Mouse (Mus musculus) hindbrain, postnatal 0 days (tissue): Measurements from ENCODE around the gene Naxe. TPM values are rescaled to one million over a fixed set of nuclear protein-coding genes. Genes with fewer than 3 reads are reported as not detected.

Experiments used
- ATAC-seq: fragments of 200-750 bp; cut with Nextera tagmentation; 2 replicates; pipeline ENCODE4 v1.8.0; 2017; ENCODE audit warnings: mild to moderate bottlenecking, moderate TSS enrichment, moderate library complexity
- DNase-seq: peaks from one replicate; pipeline ENCODE4 v3.0.0-alpha.2; 2015; ENCODE audit warnings: low spot score
- H3K27ac ChIP-seq: fragments of 300-500 bp; sonication (generic); 2 replicates; pipeline ENCODE4 v1.5.1; 2014; ENCODE audit warnings: mild to moderate bottlenecking
- H3K27me3 ChIP-seq: fragments of 300-500 bp; sonication (generic); 2 replicates; pipeline ENCODE4 v1.6.1; 2014; ENCODE audit warnings: low read length, mixed read lengths; ENCODE audit not compliant: insufficient read depth
- H3K36me3 ChIP-seq: fragments of 300-500 bp; sonication (generic); 2 replicates; pipeline ENCODE4 v1.6.1; 2014; ENCODE audit warnings: low read length, mixed read lengths; ENCODE audit not compliant: insufficient read depth
- H3K4me1 ChIP-seq: fragments of 300-500 bp; sonication (generic); 2 replicates; pipeline ENCODE4 v1.6.1; 2014; ENCODE audit warnings: antibody characterized with exemption, low read length, mixed read lengths; ENCODE audit not compliant: insufficient read depth
- H3K4me2 ChIP-seq: fragments of 300-500 bp; sonication (generic); 2 replicates; pipeline ENCODE4 v1.6.1; 2014; ENCODE audit warnings: low read depth, mild to moderate bottlenecking, low read length, moderate library complexity, mixed read lengths
- H3K4me3 ChIP-seq: fragments of 300-500 bp; sonication (generic); 2 replicates; pipeline ENCODE4 v1.5.1; 2014; ENCODE audit warnings: low read length
- H3K9ac ChIP-seq: fragments of 300-500 bp; sonication (generic); replicated peaks from 2 replicates; pipeline ENCODE4 v1.6.1; 2014; ENCODE audit warnings: mild to moderate bottlenecking, low read length, moderate library complexity, mixed read lengths
- H3K9me3 ChIP-seq: fragments of 300-500 bp; sonication (generic); 2 replicates; pipeline ENCODE4 v1.6.1; 2016; ENCODE audit warnings: low read length, mixed read lengths
- CTCF ChIP-seq: IDR thresholded peaks from 2 replicates; pipeline ENCODE4 v1.5.1; 2016; ENCODE audit warnings: antibody characterized with exemption, control low read depth, low read depth
- WGBS: fragments of 180-500 bp; shearing (Covaris S2); extraction: QIAGEN DNeasy Blood & Tissue Kit; methylation state at CpG from one replicate; pipeline ENCODE4 v1.1.7; 2014; 5-methylcytosine and 5-hydroxymethylcytosine counted together
- polyA plus RNA-seq: library from polyadenylated mRNA; unstranded; fragments of >200 nt; fragmentation: Nextera tagmentation; extraction: Ambion mirVana; gene quantifications from 2 replicates; pipeline ENCODE4 v1.2.1, GENCODE M21; 2015
- total RNA-seq: library from RNA; depleted of rRNA; stranded (reverse); fragments of >200 nt; gene quantifications from 2 replicates; pipeline ENCODE4 v1.2.3, GENCODE M21; 2014; rRNA removed

Gene Naxe
- 87.7 and 90.0 TPM in 2 replicates for total RNA-seq
- polyA plus RNA-seq: 172 and 174 TPM in 2 replicates

DNA sequence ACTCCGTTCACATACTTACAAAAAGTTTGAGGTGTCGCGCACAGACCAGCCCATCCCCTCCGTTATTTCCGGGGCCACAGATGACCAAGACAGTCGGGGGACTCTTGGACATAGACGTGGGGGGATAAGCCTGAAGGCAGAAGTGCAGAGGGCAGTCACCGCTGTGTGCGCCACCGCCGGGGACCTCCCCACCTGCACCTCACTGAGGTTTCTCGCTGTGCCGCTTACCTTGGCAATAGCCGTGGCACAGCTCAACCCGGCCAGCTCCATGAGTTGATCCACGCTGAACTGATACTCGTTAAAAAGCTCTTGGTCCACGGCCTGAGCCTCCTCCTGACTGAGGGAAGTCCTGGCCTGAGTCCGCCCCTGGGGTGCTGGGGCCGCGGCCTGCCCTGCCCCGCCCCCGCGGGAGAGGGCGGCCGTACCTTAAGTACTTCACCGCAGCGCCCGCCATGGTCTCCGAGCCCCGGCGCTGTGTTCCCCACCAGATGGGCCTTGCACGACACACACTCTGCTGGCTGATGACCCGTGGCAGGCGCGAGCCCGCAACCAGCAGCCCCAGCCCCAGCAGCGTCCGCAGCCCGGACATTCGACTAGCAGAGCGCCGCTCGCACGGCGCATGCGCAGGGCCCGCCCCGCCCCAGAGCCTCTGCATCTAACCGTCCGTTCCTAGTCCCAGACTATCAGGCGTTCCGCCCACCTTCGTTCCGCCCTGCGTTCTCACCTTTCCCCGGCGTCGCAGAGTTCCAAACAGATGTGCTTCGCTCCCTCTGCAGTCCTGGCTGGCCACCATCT is at the start of gene Naxe:
Gene Naxe (minus strand): TSS at position 594 of the 795 bp plus-strand sequence.
- Histone ChIP-seq H3K4me3 (peak within 1 kb of the TSS; percentile 83), H3K4me2 (peak within 1 kb of the TSS; percentile 89), H3K9ac (peak within 1 kb of the TSS; percentile 85), H3K27me3 (no peaks in the 10 kb centered on the region), H3K36me3 (peaks cover 25% of the 10 kb centered on the region; the same call in 1 of the 2 replicates), H3K4me1 (0 out of 2 replicates have a peak, but pooled peaks cover 5% of the 10 kb centered on the region), H3K9me3 (no peaks in the 10 kb centered on the region), H3K27ac (peak within 1 kb of the TSS; percentile 71)
- WGBS: 1% methylated on average over 58 of the region's 60 CpGs
- DNase-seq (peak; percentile 95), ATAC-seq (peak; percentile 96)
- TF ChIP-seq CTCF: no peak

DNA sequence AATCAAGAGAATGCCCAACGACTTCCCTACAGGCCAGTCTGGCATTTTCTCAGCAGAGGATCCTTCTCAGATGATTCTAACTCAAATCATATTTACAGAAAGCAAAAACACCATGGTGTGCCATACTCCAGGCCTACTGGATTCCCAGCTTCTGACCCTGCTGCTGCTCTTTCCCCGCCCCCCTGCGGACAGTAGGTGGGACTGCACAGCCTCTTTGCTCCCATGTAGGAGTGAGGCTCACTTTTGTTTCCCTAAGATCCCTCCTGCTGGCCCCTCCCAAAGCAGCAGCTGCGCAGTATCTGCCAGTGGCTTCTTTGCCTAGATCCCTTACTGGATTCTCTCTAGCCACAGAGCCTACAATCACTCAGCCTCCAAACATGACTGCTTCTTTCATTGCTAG is 47.8 kb upstream of the Naxe start:
- Histone ChIP-seq H3K27ac (no peak overlapping the region), H3K4me2 (no peak overlapping the region), H3K9ac (no peak overlapping the region), H3K36me3 (no peaks in the 10 kb centered on the region), H3K9me3 (no peaks in the 10 kb centered on the region), H3K27me3 (no peaks in the 10 kb centered on the region), H3K4me1 (no peaks in the 10 kb centered on the region), H3K4me3 (no peak overlapping the region)
- ATAC-seq: no peak
- no peak for TF ChIP-seq CTCF
- no peak for DNase-seq
- 84% methylated on average over 4 of the region's 4 CpGs for WGBS

DNA sequence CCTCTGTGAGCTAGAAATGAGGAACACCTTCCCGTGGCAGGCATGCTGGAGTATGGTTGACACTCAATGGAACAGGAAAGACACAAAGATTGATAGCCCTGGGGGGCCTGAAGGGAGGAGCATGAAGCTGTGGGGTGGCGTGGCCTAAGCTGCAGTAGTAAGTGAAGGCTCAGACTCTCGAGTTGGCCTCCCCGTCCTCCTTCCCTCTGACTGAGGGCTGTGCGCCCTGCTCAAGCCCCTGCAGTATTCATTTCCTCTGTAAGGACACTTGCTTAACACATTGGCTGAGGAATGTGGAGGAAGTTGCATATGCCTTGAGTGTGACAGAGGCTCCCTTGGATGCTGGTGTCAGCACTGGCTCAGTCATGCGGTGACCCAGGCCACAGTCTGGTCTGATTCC is 44.3 kb upstream of the Naxe start:
- WGBS: 90% methylated on average over 6 of the region's 6 CpGs
- ATAC-seq: no peak
- TF ChIP-seq CTCF: no peak
- H3K36me3 ChIP-seq: no peaks in the 10 kb centered on the region
- H3K27me3 ChIP-seq: no peaks in the 10 kb centered on the region
- H3K4me1 ChIP-seq: no peaks in the 10 kb centered on the region
- H3K4me3 ChIP-seq: no peak overlapping the region
- no peak overlapping the region for H3K27ac ChIP-seq
- no peak overlapping the region for H3K4me2 ChIP-seq
- no peak for DNase-seq
- H3K9me3 ChIP-seq: no peaks in the 10 kb centered on the region
- H3K9ac ChIP-seq: no peak overlapping the region

DNA sequence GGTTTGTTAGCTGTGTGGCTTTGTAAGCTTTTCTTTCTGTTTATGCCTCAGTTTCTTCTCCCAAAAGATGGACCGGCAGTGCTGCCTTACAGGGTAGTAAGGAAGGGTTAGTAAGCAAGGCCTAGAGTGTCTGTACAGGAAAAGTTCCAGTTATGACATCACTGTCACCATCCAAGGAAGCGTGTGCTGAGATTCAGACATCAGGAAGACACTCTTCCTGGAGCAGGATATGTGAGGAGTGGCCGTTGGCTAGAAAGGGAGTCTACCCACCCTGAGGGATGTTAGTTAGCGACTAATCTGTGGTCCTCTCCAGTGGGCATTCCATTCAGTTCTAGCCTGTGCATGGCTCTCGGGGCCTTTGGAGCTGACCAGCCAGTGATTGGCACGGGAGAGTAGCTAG is 43.9 kb upstream of the Naxe start:
- Histone ChIP-seq H3K36me3 (no peaks in the 10 kb centered on the region), H3K4me3 (no peak overlapping the region), H3K9me3 (no peaks in the 10 kb centered on the region), H3K9ac (no peak overlapping the region), H3K4me1 (no peaks in the 10 kb centered on the region), H3K4me2 (no peak overlapping the region), H3K27me3 (no peaks in the 10 kb centered on the region), H3K27ac (no peak overlapping the region)
- 89% methylated on average over 6 of the region's 6 CpGs for WGBS
- TF ChIP-seq CTCF: no peak
- ATAC-seq: no peak
- no peak for DNase-seq

DNA sequence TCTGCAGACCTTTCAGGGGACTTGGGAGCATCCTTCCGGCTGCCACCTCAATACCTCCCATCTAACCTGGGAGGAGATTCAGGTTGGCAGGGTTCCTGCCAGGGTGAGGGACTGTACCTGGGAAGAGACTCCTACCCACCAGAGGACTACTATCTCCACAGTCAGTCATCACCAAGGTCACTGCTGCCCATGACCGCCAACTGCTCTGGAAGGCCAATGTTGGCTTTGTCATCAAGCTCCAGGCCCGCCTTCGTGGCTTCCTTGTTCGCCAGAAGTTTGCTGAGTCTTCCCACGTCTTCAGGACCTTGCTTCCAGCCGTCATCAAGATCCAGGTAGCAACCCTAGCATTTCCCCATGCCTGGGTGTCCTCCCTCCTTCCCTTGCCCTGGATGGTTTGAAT is 43.4 kb upstream of the Naxe start:
- TF ChIP-seq CTCF: no peak
- H3K4me2 ChIP-seq: no peak overlapping the region
- 94% methylated on average over 7 of the region's 7 CpGs for WGBS
- no peaks in the 10 kb centered on the region for H3K36me3 ChIP-seq
- no peaks in the 10 kb centered on the region for H3K9me3 ChIP-seq
- H3K4me3 ChIP-seq: no peak overlapping the region
- no peak overlapping the region for H3K27ac ChIP-seq
- no peaks in the 10 kb centered on the region for H3K4me1 ChIP-seq
- ATAC-seq (no peak), DNase-seq (no peak)
- H3K9ac ChIP-seq: no peak overlapping the region
- H3K27me3 ChIP-seq: no peaks in the 10 kb centered on the region

DNA sequence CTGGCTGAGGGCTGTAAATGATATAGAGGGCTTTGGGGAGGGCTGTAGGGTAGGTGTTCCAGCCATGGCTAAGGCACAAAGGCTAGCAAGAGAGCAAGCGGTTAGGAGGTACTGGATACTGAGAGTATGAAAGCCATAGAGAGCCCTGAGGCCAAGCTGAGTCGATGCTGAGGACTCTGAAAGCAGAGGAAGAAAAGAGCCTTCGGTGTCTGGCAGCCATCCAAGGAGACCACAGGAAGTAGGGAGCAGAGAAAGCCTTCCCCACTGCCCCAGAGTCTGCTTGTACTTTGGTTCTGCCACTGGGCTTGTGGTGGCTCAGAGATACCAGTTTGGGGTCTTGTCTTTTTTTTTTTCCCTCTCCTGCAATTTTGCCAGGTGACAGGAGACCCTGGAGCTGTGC is 42.0 kb upstream of the Naxe start:
- 45% methylated on average over 3 of the region's 3 CpGs for WGBS
- no peak overlapping the region for H3K4me2 ChIP-seq

DNA sequence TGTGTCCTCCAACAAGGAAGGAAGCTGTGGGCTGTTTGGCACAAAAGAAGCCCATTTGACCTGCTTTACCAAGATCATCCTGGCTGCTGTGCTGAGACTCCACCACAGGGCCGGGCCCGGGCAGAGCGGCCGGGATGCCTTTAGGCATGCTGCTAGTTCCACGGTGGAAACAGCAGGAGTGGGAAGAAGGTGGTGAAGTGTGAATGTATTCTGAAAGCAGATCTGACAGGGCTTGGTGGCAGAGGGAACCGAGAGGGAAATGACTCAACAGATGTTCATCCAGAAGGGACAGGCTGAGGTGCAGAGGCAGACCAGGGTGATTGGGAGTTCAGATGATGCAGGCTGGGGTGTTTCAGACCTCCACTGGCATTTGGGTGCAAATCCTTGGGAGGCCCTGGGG is 39.4 kb upstream of the Naxe start:
- no peaks in the 10 kb centered on the region for H3K27me3 ChIP-seq
- 81% methylated on average over 6 of the region's 6 CpGs for WGBS
- no peak for DNase-seq
- H3K36me3 ChIP-seq: no peaks in the 10 kb centered on the region
- no peak for TF ChIP-seq CTCF
- no peak overlapping the region for H3K4me3 ChIP-seq
- H3K4me1 ChIP-seq: no peaks in the 10 kb centered on the region
- ATAC-seq: no peak
- no peak overlapping the region for H3K4me2 ChIP-seq
- no peak overlapping the region for H3K27ac ChIP-seq
- no peak overlapping the region for H3K9ac ChIP-seq
- no peaks in the 10 kb centered on the region for H3K9me3 ChIP-seq

More for the DNA sequence above, 42.0 kb upstream of the Naxe start:
- Histone ChIP-seq H3K4me3 (no peak overlapping the region), H3K36me3 (no peaks in the 10 kb centered on the region), H3K9me3 (no peaks in the 10 kb centered on the region), H3K27me3 (no peaks in the 10 kb centered on the region), H3K4me1 (no peaks in the 10 kb centered on the region), H3K27ac (0 out of 2 replicates have a peak overlapping the region, but pooled peaks have one; percentile 20), H3K9ac (no peak overlapping the region)
- TF ChIP-seq CTCF: no peak
- DNase-seq (peak; percentile 51), ATAC-seq (no peak)
